Mouse (Mus musculus): Measurements from ENCODE around the gene Hacd3. TPM values are rescaled to one million over a fixed set of nuclear protein-coding genes. Genes with fewer than 3 reads are reported as not detected.
A peak's percentile ranks its signal among the peaks of the same experiment; 100 is the strongest.

Gene Hacd3
- polyA plus RNA-seq, 1 experiment from 2014 or later, result 72.2 TPM

DNA sequence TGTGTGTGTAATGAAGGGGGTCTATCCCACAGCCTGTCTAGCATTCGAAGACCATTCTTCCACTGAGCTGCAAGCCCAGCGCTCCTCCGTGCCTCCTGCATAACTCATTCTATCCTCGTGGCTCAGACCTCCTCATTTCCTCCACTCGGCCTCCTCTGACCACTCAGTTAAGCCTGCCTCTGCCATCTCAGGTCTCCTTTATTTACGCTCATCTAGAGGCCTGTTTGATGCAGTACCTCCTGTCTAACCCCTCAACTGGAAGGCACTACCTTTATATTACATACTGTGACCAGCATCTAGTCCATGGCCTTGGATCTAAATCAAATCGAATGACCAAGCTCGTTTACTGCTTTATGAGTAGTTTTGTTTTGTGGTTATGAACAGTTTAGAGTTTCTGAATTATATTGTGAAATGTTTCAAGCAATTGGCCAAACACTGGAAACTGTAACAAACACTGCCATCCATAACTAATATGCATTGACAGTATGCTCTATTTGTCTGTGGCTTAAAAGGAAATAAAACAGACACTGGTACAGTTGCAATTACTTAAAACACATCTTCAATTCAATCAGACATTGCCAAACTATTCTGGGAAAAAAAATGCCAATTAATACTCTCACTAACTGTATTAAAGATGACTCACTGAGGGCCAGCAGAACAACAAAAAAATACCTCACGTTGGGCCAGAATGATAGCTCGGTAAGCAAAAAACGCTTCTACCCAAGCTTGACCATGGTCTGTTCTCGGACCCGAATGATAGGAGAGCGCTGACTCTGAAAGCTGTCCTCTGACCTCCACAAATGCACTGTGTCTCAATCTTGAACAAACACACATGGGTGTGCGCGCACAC lies 4.3 kb downstream of the Hacd3 start:
- no peaks in the 10 kb centered on the region for H3K36me3 ChIP-seq (ENCODE audit: insufficient read depth)
- 77% methylated on average over 16 of the region's 16 CpGs for WGBS
- ATAC-seq (ENCODE audit: insufficient read depth), result no peak
- H3K27ac ChIP-seq (ENCODE audit: low read depth), result no peak overlapping the region
- H3K4me2 ChIP-seq, result no peak overlapping the region
- DNase-seq, result no peak
- no peaks in the 10 kb centered on the region for H3K9me3 ChIP-seq (ENCODE audit: low read depth, low read length)
- peaks cover 17% of the 10 kb centered on the region for H3K4me1 ChIP-seq (ENCODE audit: insufficient read depth)
- no peak for TF ChIP-seq CTCF (IDR thresholded peaks at IDR 0.05; ENCODE audit: low read depth)
- H3K27me3 ChIP-seq (ENCODE audit: insufficient read depth, low read length), result no peaks in the 10 kb centered on the region
- no peak overlapping the region for H3K4me3 ChIP-seq (ENCODE audit: low read depth, low read length)
- no peak overlapping the region for H3K9ac ChIP-seq

DNA sequence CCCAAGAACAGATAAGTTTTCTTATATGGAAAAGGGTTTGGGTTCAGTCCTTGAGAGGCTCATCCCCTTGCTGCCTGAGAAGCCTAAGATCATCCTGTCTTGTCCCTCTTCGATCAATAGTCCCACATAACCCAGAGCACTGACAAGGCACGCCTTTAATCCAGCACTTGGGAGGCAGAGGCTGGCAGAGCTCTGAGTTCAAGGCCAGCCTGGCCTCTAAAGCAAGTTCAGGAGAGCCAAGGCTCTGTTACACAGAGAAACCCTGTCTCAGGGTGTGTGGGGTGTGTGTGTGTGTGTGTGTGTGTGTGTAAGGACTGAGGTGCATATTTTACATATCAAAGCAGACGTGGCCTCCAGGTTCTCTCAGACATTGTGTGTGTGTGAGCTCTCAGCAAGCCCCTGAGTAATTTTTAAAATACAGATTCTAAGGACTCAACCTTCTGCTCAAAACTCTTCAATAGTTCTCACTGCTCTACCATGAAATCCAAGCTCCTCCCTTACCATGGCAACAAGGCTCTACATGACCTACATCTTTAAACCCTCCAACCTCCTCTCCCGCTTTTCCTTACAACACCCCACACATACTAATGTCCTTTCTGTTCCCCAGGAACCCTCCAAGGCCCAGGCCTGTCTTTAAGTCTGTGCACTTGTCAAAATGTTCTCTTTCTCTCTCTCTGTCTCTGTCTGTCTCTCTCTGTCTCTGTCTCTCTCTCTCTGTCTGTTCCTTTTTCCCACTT lies 5.1 kb downstream of the Hacd3 start:
- Histone ChIP-seq H3K9me3 (ENCODE audit: low read depth, low read length) (no peaks in the 10 kb centered on the region), H3K9ac (no peak overlapping the region), H3K27ac (ENCODE audit: low read depth) (no peak overlapping the region), H3K4me1 (ENCODE audit: insufficient read depth) (peaks cover 14% of the 10 kb centered on the region), H3K4me2 (no peak overlapping the region), H3K36me3 (ENCODE audit: insufficient read depth) (no peaks in the 10 kb centered on the region), H3K27me3 (ENCODE audit: insufficient read depth, low read length) (no peaks in the 10 kb centered on the region), H3K4me3 (ENCODE audit: low read depth, low read length) (no peak overlapping the region)
- 67% methylated on average over 4 of the region's 4 CpGs for WGBS
- no peak for TF ChIP-seq CTCF (IDR thresholded peaks at IDR 0.05; ENCODE audit: low read depth)
- no peak for ATAC-seq (ENCODE audit: insufficient read depth)
- DNase-seq, result no peak

DNA sequence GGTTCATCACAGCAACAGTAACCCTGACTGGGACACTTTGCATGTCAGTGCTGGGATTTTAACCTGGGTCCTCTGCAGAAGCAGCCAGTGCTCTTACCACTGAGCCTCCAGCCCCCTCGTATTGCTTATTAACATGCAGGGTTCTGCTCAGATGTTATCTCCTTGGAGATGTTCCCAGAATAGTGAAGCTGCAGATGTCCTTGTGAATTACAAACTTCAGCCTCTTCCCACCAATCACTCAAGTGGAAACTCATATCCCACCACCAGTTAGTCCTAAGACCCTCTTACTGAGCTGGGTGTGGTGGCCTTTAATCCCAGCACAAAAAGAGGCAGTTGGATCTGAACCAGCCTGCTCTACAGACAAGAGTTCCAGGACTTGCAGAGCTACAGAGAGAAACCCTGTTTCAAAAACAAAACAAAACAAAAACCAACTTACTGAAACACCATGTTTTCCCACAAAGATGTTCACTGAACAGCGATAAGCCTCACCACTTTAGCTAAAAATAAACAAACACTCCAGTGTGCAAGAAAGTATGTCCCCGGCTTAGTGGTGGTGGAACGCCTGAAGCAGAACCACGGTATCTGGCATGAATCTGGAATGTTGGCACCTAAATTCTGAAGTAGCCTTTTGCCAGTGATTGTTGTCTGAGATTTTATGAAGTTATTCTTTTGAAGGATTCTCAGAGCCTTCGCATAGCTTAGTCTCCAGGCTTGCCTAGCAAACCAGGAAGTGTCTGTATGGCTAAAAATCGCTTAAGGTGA lies 5.9 kb downstream of the Hacd3 start:
- Histone ChIP-seq H3K4me2 (no peak overlapping the region), H3K4me3 (ENCODE audit: low read depth, low read length) (no peak overlapping the region), H3K27me3 (ENCODE audit: insufficient read depth, low read length) (no peaks in the 10 kb centered on the region), H3K36me3 (ENCODE audit: insufficient read depth) (no peaks in the 10 kb centered on the region), H3K9me3 (ENCODE audit: low read depth, low read length) (no peaks in the 10 kb centered on the region), H3K4me1 (ENCODE audit: insufficient read depth) (peaks cover 14% of the 10 kb centered on the region), H3K27ac (ENCODE audit: low read depth) (no peak overlapping the region), H3K9ac (no peak overlapping the region)
- WGBS, result 34% methylated on average over 7 of the region's 7 CpGs
- DNase-seq, result peak; percentile 22
- no peak for TF ChIP-seq CTCF (IDR thresholded peaks at IDR 0.05; ENCODE audit: low read depth)
- ATAC-seq (ENCODE audit: insufficient read depth), result no peak

GRCm38 (mm10) chr9:65011304-65011703 lies 10.2 kb downstream of the Hacd3 start:
- DNase-seq (peak; percentile 52), ATAC-seq (ENCODE audit: insufficient read depth) (no peak)
- 0 out of 2 replicates have a peak, but pooled peaks cover 2% of the 10 kb centered on the region for H3K36me3 ChIP-seq (ENCODE audit: insufficient read depth)
- H3K4me1 ChIP-seq (ENCODE audit: insufficient read depth), result 0 out of 2 replicates have a peak, but pooled peaks cover 5% of the 10 kb centered on the region
- H3K27ac ChIP-seq (ENCODE audit: low read depth), result no peak overlapping the region
- WGBS, result 50% methylated on average over 6 of the region's 6 CpGs
- no peaks in the 10 kb centered on the region for H3K27me3 ChIP-seq (ENCODE audit: insufficient read depth, low read length)
- peak; percentile 49 for TF ChIP-seq CTCF (IDR thresholded peaks at IDR 0.05; ENCODE audit: low read depth)
- no peak overlapping the region for H3K4me2 ChIP-seq
- H3K9ac ChIP-seq, result no peak overlapping the region
- no peak overlapping the region for H3K4me3 ChIP-seq (ENCODE audit: low read depth, low read length)
- H3K9me3 ChIP-seq (ENCODE audit: low read depth, low read length), result no peaks in the 10 kb centered on the region

- Histone ChIP-seq H3K4me2 (no peak overlapping the region), H3K9ac (no peak overlapping the region), H3K27me3 (ENCODE audit: insufficient read depth, low read length) (no peaks in the 10 kb centered on the region), H3K9me3 (ENCODE audit: low read depth, low read length) (no peaks in the 10 kb centered on the region), H3K36me3 (ENCODE audit: insufficient read depth) (0 out of 2 replicates have a peak, but pooled peaks cover 8% of the 10 kb centered on the region), H3K27ac (ENCODE audit: low read depth) (no peak overlapping the region), H3K4me3 (ENCODE audit: low read depth, low read length) (no peak overlapping the region), H3K4me1 (ENCODE audit: insufficient read depth) (no peaks in the 10 kb centered on the region)
- 78% methylated on average over 8 of the region's 8 CpGs for WGBS
- ATAC-seq (ENCODE audit: insufficient read depth) (no peak), DNase-seq (no peak)
- TF ChIP-seq CTCF (IDR thresholded peaks at IDR 0.05; ENCODE audit: low read depth), result no peak
These were observed 10.9 kb downstream of the Hacd3 start for GRCm38 (mm10) chr9:65010632-65011031.

DNA sequence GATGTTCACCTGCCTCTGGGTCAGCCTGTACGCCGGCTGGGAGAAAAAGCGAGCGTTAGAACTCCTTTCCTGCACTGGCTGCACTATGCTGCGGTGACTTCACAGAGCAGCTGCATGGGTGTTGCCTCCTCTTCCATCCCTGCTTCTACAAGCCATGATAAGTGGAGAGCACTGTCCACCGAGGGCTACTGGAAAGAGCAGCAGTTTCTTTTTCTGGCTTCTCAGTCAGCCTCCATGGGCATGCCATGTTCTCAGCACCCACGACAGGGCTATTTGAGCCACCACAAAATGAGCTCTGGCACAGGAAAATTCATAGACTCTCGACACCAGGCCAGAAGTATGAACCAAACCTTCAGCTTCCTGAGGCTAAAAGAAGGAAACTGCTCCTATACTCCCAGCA lies 15.8 kb downstream of the Hacd3 start:
- Histone ChIP-seq H3K27ac (ENCODE audit: low read depth) (no peak overlapping the region), H3K4me2 (no peak overlapping the region), H3K27me3 (ENCODE audit: insufficient read depth, low read length) (no peaks in the 10 kb centered on the region), H3K4me3 (ENCODE audit: low read depth, low read length) (no peak overlapping the region), H3K9me3 (ENCODE audit: low read depth, low read length) (no peaks in the 10 kb centered on the region), H3K36me3 (ENCODE audit: insufficient read depth) (peaks cover 41% of the 10 kb centered on the region), H3K9ac (no peak overlapping the region), H3K4me1 (ENCODE audit: insufficient read depth) (no peaks in the 10 kb centered on the region)
- no peak for TF ChIP-seq CTCF (IDR thresholded peaks at IDR 0.05; ENCODE audit: low read depth)
- ATAC-seq (ENCODE audit: insufficient read depth) (no peak), DNase-seq (no peak)
- 89% methylated on average over 8 of the region's 8 CpGs for WGBS

Data from lung, embryonic 14.5 days (tissue).